Mouse (Mus musculus) CH12.LX (cell line): ENCODE results near the gene Tmem106c.

Experiments
- CHD2 ChIP-seq: IDR thresholded peaks from 2 replicates; pipeline ENCODE4 v1.6.1; 2011; ENCODE audit warnings: low read length, improper control_type of control experiment
- E2F4 ChIP-seq: IDR thresholded peaks from 2 replicates; pipeline ENCODE4 v1.6.1; 2011; ENCODE audit warnings: low read depth, low read length, improper control_type of control experiment; ENCODE audit not compliant: insufficient replicate concordance
- ELF1 ChIP-seq: IDR thresholded peaks from 2 replicates; pipeline ENCODE4 v1.6.1; 2014; ENCODE audit warnings: low read depth, mild to moderate bottlenecking, inconsistent platforms, low read length, improper control_type of control experiment
- ETS1 ChIP-seq: conservative IDR thresholded peaks from 2 replicates; pipeline ENCODE4 v1.6.1; 2012; ENCODE audit warnings: low read depth, mild to moderate bottlenecking, inconsistent platforms, low read length, improper control_type of control experiment, moderate library complexity
- MYC ChIP-seq: IDR thresholded peaks from 2 replicates; pipeline ENCODE4 v1.6.1; 2011; ENCODE audit warnings: low read depth, mild to moderate bottlenecking, improper control_type of control experiment, low read length
- POLR2A ChIP-seq: IDR thresholded peaks from 2 replicates; pipeline ENCODE4 v1.6.1; 2011; ENCODE audit warnings: low read depth, mild to moderate bottlenecking, improper control_type of control experiment, low read length
- ZKSCAN1 ChIP-seq: IDR thresholded peaks from 2 replicates; pipeline ENCODE4 v1.6.1; 2012; ENCODE audit warnings: low read depth, inconsistent platforms, low read length, improper control_type of control experiment, borderline replicate concordance

GRCm38 (mm10) chr15:97922421-97922820, 41.6 kb upstream of the Tmem106c start:
- TF ChIP-seq ETS1 (no peak), MYC (no peak), POLR2A (no peak), ELF1 (no peak), CHD2 (no peak), E2F4 (no peak), ZKSCAN1 (no peak)
